Mouse (Mus musculus): ENCODE results near the gene Neurod2.
A peak's percentile ranks its signal among the peaks of the same experiment; 100 is the strongest.

Neurod2 gene

GRCm38 (mm10) chr11:98329081-98329959 is at the start of gene Neurod2:
Neurod2 (minus strand) TSS chr11:98329648.
- peak; percentile 80 to 85 for DNase-seq (ENCODE audit: low spot score in 2 of 2)

- no peak for DNase-seq (ENCODE audit: low spot score in 2 of 2)
These were observed 48.3 kb upstream of the Neurod2 start for GRCm38 (mm10) chr11:98377787-98378186.

- DNase-seq (ENCODE audit: low spot score in 2 of 2) = no peak
These were observed 47.3 kb upstream of the Neurod2 start for GRCm38 (mm10) chr11:98376756-98377155.

- no peak for DNase-seq (ENCODE audit: low spot score in 2 of 2)
These were observed 44.8 kb upstream of the Neurod2 start for GRCm38 (mm10) chr11:98374266-98374665.

- DNase-seq (ENCODE audit: low spot score in 2 of 2) = no peak
These were observed 43.8 kb upstream of the Neurod2 start for GRCm38 (mm10) chr11:98373244-98373643.

GRCm38 (mm10) chr11:98372406-98372805 is 43.0 kb upstream of the Neurod2 start:
- DNase-seq (ENCODE audit: low spot score in 2 of 2) = no peak

GRCm38 (mm10) chr11:98371556-98372240 is 42.2 kb upstream of the Neurod2 start:
- no peak for DNase-seq (ENCODE audit: low spot score in 2 of 2)

- DNase-seq (ENCODE audit: low spot score in 2 of 2) = no peak
These were observed 41.1 kb upstream of the Neurod2 start for GRCm38 (mm10) chr11:98370588-98370987.

GRCm38 (mm10) chr11:98369337-98369736 is 39.9 kb upstream of the Neurod2 start:
- DNase-seq (ENCODE audit: low spot score in 2 of 2) = no peak

GRCm38 (mm10) chr11:98367863-98368186 is 38.4 kb upstream of the Neurod2 start:
- no peak for DNase-seq (ENCODE audit: low spot score in 2 of 2)

GRCm38 (mm10) chr11:98367171-98367862 is 37.9 kb upstream of the Neurod2 start:
- peak in 1 of 2 experiments; percentile 59 for DNase-seq (ENCODE audit: low spot score in 2 of 2)

GRCm38 (mm10) chr11:98366290-98366689 is 36.8 kb upstream of the Neurod2 start:
- DNase-seq (ENCODE audit: low spot score in 2 of 2) = no peak

GRCm38 (mm10) chr11:98364410-98364809 is 35.0 kb upstream of the Neurod2 start:
- DNase-seq (ENCODE audit: low spot score in 2 of 2) = no peak

- no peak for DNase-seq (ENCODE audit: low spot score in 2 of 2)
These were observed 34.4 kb upstream of the Neurod2 start for GRCm38 (mm10) chr11:98363817-98364216.

GRCm38 (mm10) chr11:98360866-98361521 is 31.5 kb upstream of the Neurod2 start:
- no peak for DNase-seq (ENCODE audit: low spot score in 2 of 2)

- peak; percentile 80 to 81 for DNase-seq (ENCODE audit: low spot score in 2 of 2)
These were observed 29.0 kb upstream of the Neurod2 start, which contains the start of gene Stard3 for GRCm38 (mm10) chr11:98358161-98359083. Stard3 (plus strand) TSS chr11:98358368.

- DNase-seq (ENCODE audit: low spot score in 2 of 2) = no peak
These were observed 28.1 kb upstream of the Neurod2 start for GRCm38 (mm10) chr11:98357396-98358160.

GRCm38 (mm10) chr11:98356625-98357394 is 27.4 kb upstream of the Neurod2 start:
- no peak for DNase-seq (ENCODE audit: low spot score in 2 of 2)

- no peak for DNase-seq (ENCODE audit: low spot score in 2 of 2)
These were observed 26.4 kb upstream of the Neurod2 start for GRCm38 (mm10) chr11:98355732-98356299.

Data from right cerebral cortex, postnatal 36 days (tissue).